Comparison of ENCODE assay signal across 14 mouse cellular contexts in genomic region chr11:112137401-112138020, GRCm38 (mm10).
DNase-seq lines count a peak whose midpoint lies in the region; ATAC-seq and TF ChIP-seq lines count a peak whose summit lies in the region.
"Had no signal": no experiment of that assay in that cellular context is flagged by ENCODE, and none has a peak within 500 bp of the region (broad histone marks: within the 10 kb centered on the region; RNA-seq: fewer than 3 reads in every experiment).

No protein-coding gene starts in this region.

- no peak for ATAC-seq in forebrain, embryonic 16.5 days
- ATAC-seq in forebrain, embryonic 12.5 days (ENCODE audit: low FRiP score), result no peak
- no peak for ATAC-seq in hindbrain, embryonic 14.5 days (ENCODE audit: low FRiP score)
- no peak for ATAC-seq in midbrain, postnatal 0 days (ENCODE audit: low FRiP score)
- ATAC-seq: intestine, embryonic 16.5 days had no signal

- H3K9ac ChIP-seq in forebrain, embryonic 16.5 days (replicated peaks; ENCODE audit: low read depth, low read length), result no peak overlapping the region
- H3K9ac ChIP-seq in forebrain, embryonic 12.5 days, result no peak overlapping the region
- no peak overlapping the region for H3K9ac ChIP-seq in hindbrain, embryonic 14.5 days
- H3K9ac ChIP-seq in midbrain, postnatal 0 days (replicated peaks; ENCODE audit: low read length, poor library complexity, severe bottlenecking), result no peak overlapping the region
- H3K9ac ChIP-seq: liver, embryonic 13.5 days had no signal

- H3K4me1 ChIP-seq in forebrain, embryonic 16.5 days (replicated peaks; ENCODE audit: control insufficient read depth, insufficient read depth, low read length), result peaks cover 17% of the 10 kb centered on the region
- peaks cover 32% of the 10 kb centered on the region for H3K4me1 ChIP-seq in forebrain, embryonic 12.5 days
- peaks cover 19% of the 10 kb centered on the region for H3K4me1 ChIP-seq in hindbrain, embryonic 14.5 days (replicated peaks; ENCODE audit: control insufficient read depth, insufficient read depth, low read length)
- H3K4me1 ChIP-seq in midbrain, postnatal 0 days (ENCODE audit: insufficient read depth, low read length), result no peaks in the 10 kb centered on the region
- H3K4me1 ChIP-seq: liver, embryonic 13.5 days had no signal

- intact Hi-C loops in left cerebral cortex, adult 2 months (cut with DNase I), result no loop called here

- 7% methylated on average over 8 of the region's 8 CpGs for WGBS in forebrain, embryonic 16.5 days
- WGBS in forebrain, embryonic 12.5 days, result 5% methylated on average over 8 of the region's 8 CpGs
- 4% methylated on average over 8 of the region's 8 CpGs for WGBS in hindbrain, embryonic 14.5 days
- 10% methylated on average over 8 of the region's 8 CpGs for WGBS in midbrain, postnatal 0 days

- no peak for TF ChIP-seq CTCF in midbrain, postnatal 0 days (IDR thresholded peaks at IDR 0.05)
- TF ChIP-seq CTCF in left cerebral cortex, adult 2 months (IDR thresholded peaks at IDR 0.05), result no peak

- no peaks in the 10 kb centered on the region for H3K27me3 ChIP-seq in forebrain, embryonic 16.5 days (replicated peaks; ENCODE audit: control insufficient read depth, insufficient read depth, low read length)
- H3K27me3 ChIP-seq in forebrain, embryonic 12.5 days, result no peaks in the 10 kb centered on the region; the same call in 1 of the 2 replicates
- H3K27me3 ChIP-seq in hindbrain, embryonic 14.5 days (ENCODE audit: control insufficient read depth, insufficient read depth, low read length), result no peaks in the 10 kb centered on the region
- 0 out of 2 replicates have a peak, but pooled peaks cover 3% of the 10 kb centered on the region for H3K27me3 ChIP-seq in midbrain, postnatal 0 days (ENCODE audit: insufficient read depth, low read length)
- H3K27me3 ChIP-seq: liver, embryonic 13.5 days had no signal

- H3K27ac ChIP-seq in forebrain, embryonic 16.5 days (ENCODE audit: low read length), result no peak overlapping the region
- H3K27ac ChIP-seq in forebrain, embryonic 12.5 days, result no peak overlapping the region
- H3K27ac ChIP-seq in hindbrain, embryonic 14.5 days, result no peak overlapping the region
- no peak overlapping the region for H3K27ac ChIP-seq in midbrain, postnatal 0 days (ENCODE audit: low read depth, low read length)
- H3K27ac ChIP-seq in left cerebral cortex, adult 2 months, result no peak overlapping the region
- H3K27ac ChIP-seq: heart, embryonic 10.5 days; liver, embryonic 13.5 days had no signal

- H3K4me3 ChIP-seq in forebrain, embryonic 16.5 days (replicated peaks; ENCODE audit: low read length), result no peak overlapping the region
- H3K4me3 ChIP-seq in forebrain, embryonic 12.5 days (replicated peaks), result no peak overlapping the region
- no peak overlapping the region for H3K4me3 ChIP-seq in hindbrain, embryonic 14.5 days (replicated peaks; ENCODE audit: low read length)
- no peak overlapping the region for H3K4me3 ChIP-seq in midbrain, postnatal 0 days (ENCODE audit: low read depth, low read length)
- H3K4me3 ChIP-seq in left cerebral cortex, adult 2 months, result no peak overlapping the region
- H3K4me3 ChIP-seq: heart, embryonic 10.5 days; liver, embryonic 13.5 days had no signal

- H3K9me3 ChIP-seq in forebrain, embryonic 16.5 days (ENCODE audit: control insufficient read depth, low read length), result no peaks in the 10 kb centered on the region
- H3K9me3 ChIP-seq in forebrain, embryonic 12.5 days, result no peaks in the 10 kb centered on the region
- no peaks in the 10 kb centered on the region for H3K9me3 ChIP-seq in hindbrain, embryonic 14.5 days (ENCODE audit: control insufficient read depth, low read length)
- H3K9me3 ChIP-seq in midbrain, postnatal 0 days (ENCODE audit: low read length), result no peaks in the 10 kb centered on the region
- H3K9me3 ChIP-seq: heart, embryonic 10.5 days; liver, embryonic 13.5 days had no signal

- DNase-seq in embryo, embryonic 10 days (ENCODE audit: low spot score), result peak; percentile 75
- no peak for DNase-seq in hindbrain, embryonic 14.5 days (ENCODE audit: low spot score)
- DNase-seq in midbrain, postnatal 0 days (ENCODE audit: low spot score), result peak; percentile 33
- no peak for DNase-seq in left cerebral cortex, adult 2 months (ENCODE audit: extremely low spot score in 1 of 2, low spot score in 2 of 2)
- no peak for DNase-seq in adrenal gland, postnatal 25 days
- no peak for DNase-seq in layer of hippocampus, postnatal 25 days (ENCODE audit: extremely low spot score in 1 of 2, low spot score in 1 of 2)
- DNase-seq: B cell, adult 2 months; cerebellum, postnatal 36 days; liver, embryonic 13.5 days; lung, postnatal 4 days had no signal

- H3K4me2 ChIP-seq in forebrain, embryonic 16.5 days (ENCODE audit: low read length), result peak overlapping the region; percentile 5
- no peak overlapping the region for H3K4me2 ChIP-seq in forebrain, embryonic 12.5 days
- H3K4me2 ChIP-seq in hindbrain, embryonic 14.5 days (replicated peaks), result peak overlapping the region; percentile 22
- H3K4me2 ChIP-seq in midbrain, postnatal 0 days (ENCODE audit: low read depth, low read length, poor library complexity, severe bottlenecking), result no peak overlapping the region
- H3K4me2 ChIP-seq: liver, embryonic 13.5 days had no signal

- H3K36me3 ChIP-seq in forebrain, embryonic 16.5 days (ENCODE audit: control insufficient read depth, insufficient read depth), result no peaks in the 10 kb centered on the region
- no peaks in the 10 kb centered on the region for H3K36me3 ChIP-seq in forebrain, embryonic 12.5 days (replicated peaks)
- no peaks in the 10 kb centered on the region for H3K36me3 ChIP-seq in hindbrain, embryonic 14.5 days (replicated peaks; ENCODE audit: control insufficient read depth, insufficient read depth)
- no peaks in the 10 kb centered on the region for H3K36me3 ChIP-seq in midbrain, postnatal 0 days (ENCODE audit: insufficient read depth, low read length)
- H3K36me3 ChIP-seq: heart, embryonic 10.5 days; liver, embryonic 13.5 days had no signal

Comparison
In these comparisons a context has a peak if more than half of its experiments do, and no peak if none do; other contexts are left out.
1. H3K4me2 ChIP-seq: peak in forebrain, embryonic 16.5 days (single experiment) and hindbrain, embryonic 14.5 days (single experiment); none in forebrain, embryonic 12.5 days (single experiment) and midbrain, postnatal 0 days (single experiment).
2. DNase-seq: peak in embryo, embryonic 10 days (single experiment) and midbrain, postnatal 0 days (single experiment); none in hindbrain, embryonic 14.5 days (single experiment), left cerebral cortex, adult 2 months (0 of 2), adrenal gland, postnatal 25 days (single experiment) and layer of hippocampus, postnatal 25 days (0 of 2).